Mouse (Mus musculus) embryonic facial prominence, embryonic 14.5 days (tissue): ENCODE measurements around the gene Lhb. TPM values are rescaled to one million over a fixed set of nuclear protein-coding genes. Genes with fewer than 3 reads are reported as not detected.
"Not testable (repeated sequence)": the region's sequence is repeated elsewhere in the genome, so short reads cannot be mapped to it uniquely, and the experiment has no call there.

ENCODE experiments used
- ATAC-seq: fragments of 200-750 bp; cut with Nextera tagmentation; 2 replicates; pipeline ENCODE4 v1.8.0; 2017; ENCODE audit warnings: low read depth, moderate number of reproducible peaks, moderate TSS enrichment
- DNase-seq: peaks from one replicate; pipeline ENCODE4 v3.0.0-alpha.2; 2015; ENCODE audit warnings: low spot score
- H3K27ac ChIP-seq: fragments of 300-500 bp; sonication (generic); replicated peaks from 2 replicates; pipeline ENCODE4 v1.5.1; 2014; ENCODE audit warnings: low read depth, mild to moderate bottlenecking, low read length, moderate library complexity
- H3K27me3 ChIP-seq: fragments of 300-500 bp; sonication (generic); replicated peaks from 2 replicates; pipeline ENCODE4 v1.6.1; 2014; ENCODE audit warnings: low read length; ENCODE audit not compliant: control insufficient read depth, insufficient read depth
- H3K36me3 ChIP-seq: fragments of 300-500 bp; sonication (generic); 2 replicates; pipeline ENCODE4 v1.6.1; 2014; ENCODE audit warnings: low read length, mixed read lengths; ENCODE audit not compliant: control insufficient read depth, insufficient read depth
- H3K4me1 ChIP-seq: fragments of 300-500 bp; sonication (generic); 2 replicates; pipeline ENCODE4 v1.6.1; 2014; ENCODE audit warnings: antibody characterized with exemption, low read length; ENCODE audit not compliant: control insufficient read depth, insufficient read depth
- H3K4me2 ChIP-seq: fragments of 300-500 bp; sonication (generic); 2 replicates; pipeline ENCODE4 v1.6.1; 2014; ENCODE audit warnings: low read depth, mild to moderate bottlenecking, low read length, moderate library complexity, mixed read lengths
- H3K4me3 ChIP-seq: fragments of 300-500 bp; sonication (generic); 2 replicates; pipeline ENCODE4 v1.5.1; 2014; ENCODE audit warnings: low read depth, mild to moderate bottlenecking, low read length
- H3K9ac ChIP-seq: fragments of 300-500 bp; sonication (generic); 2 replicates; pipeline ENCODE4 v1.6.1; 2014; ENCODE audit warnings: low read depth, mild to moderate bottlenecking, low read length, moderate library complexity, mixed read lengths
- H3K9me3 ChIP-seq: fragments of 300-500 bp; sonication (generic); 2 replicates; pipeline ENCODE4 v1.6.1; 2016; ENCODE audit warnings: low read length; ENCODE audit not compliant: control insufficient read depth
- WGBS: fragments of 180-500 bp; shearing (Covaris S2); extraction: QIAGEN DNeasy Blood & Tissue Kit; methylation state at CpG from one replicate; pipeline ENCODE4 v1.1.7; 2014; 5-methylcytosine and 5-hydroxymethylcytosine counted together
- polyA plus RNA-seq: library from polyadenylated mRNA; unstranded; fragments of >200 nt; fragmentation: Nextera tagmentation; extraction: Ambion mirVana; gene quantifications from 2 replicates; pipeline ENCODE4 v1.2.1, GENCODE M21; 2014

Gene Lhb
- polyA plus RNA-seq, 1 experiment from 2014 or later, result 1.4 TPM

GRCm38 (mm10) chr7:45455932-45456696, 35.5 kb downstream of the Lhb start:
- ATAC-seq, result no peak
- WGBS, result 71% methylated on average over 13 of the region's 13 CpGs

DNA sequence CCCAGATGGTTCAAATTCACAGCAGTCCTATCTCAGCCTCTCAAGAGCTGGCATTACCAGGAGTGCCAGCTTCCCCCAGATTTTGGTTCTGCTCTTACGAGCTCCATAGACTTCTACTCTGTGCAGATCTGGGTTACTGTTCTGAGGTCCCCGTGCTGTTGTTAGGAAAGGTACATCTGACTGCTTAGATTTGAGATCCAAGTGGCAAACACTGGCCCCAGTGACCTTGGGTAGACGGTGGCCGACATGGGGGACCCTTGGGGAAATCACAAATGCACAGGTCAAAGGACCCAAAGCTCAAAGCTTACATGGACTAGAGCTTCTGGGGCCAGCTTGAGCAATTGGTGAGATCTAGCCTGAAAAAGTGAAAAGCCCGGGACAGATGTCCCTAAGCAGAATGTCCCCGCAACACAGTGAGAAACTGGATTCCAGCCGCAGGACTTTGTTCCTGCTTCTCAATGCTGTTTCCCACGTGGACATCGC, 36.1 kb downstream of the Lhb start:
- DNase-seq (no peak), ATAC-seq (no peak)
- Histone ChIP-seq H3K4me1 (peaks cover 21% of the 10 kb centered on the region), H3K4me3 (0 out of 2 replicates have a peak overlapping the region, but pooled peaks have one; percentile 60), H3K9ac (0 out of 2 replicates have a peak overlapping the region, but pooled peaks have one; percentile 82), H3K9me3 (no peaks in the 10 kb centered on the region), H3K27me3 (no peaks in the 10 kb centered on the region), H3K4me2 (peak overlapping the region; percentile 68), H3K27ac (0 out of 2 replicates have a peak overlapping the region, but pooled peaks have one; percentile 58), H3K36me3 (peaks cover 69% of the 10 kb centered on the region)
- 48% methylated on average over 9 of the region's 9 CpGs for WGBS

More at GRCm38 (mm10) chr7:45455932-45456696, 35.5 kb downstream of the Lhb start:
- H3K4me3 ChIP-seq, result no peak overlapping the region
- no peak for DNase-seq
- peaks cover 19% of the 10 kb centered on the region for H3K4me1 ChIP-seq
- H3K27ac ChIP-seq, result no peak overlapping the region; the same call in 1 of the 2 replicates
- H3K27me3 ChIP-seq, result no peaks in the 10 kb centered on the region
- no peaks in the 10 kb centered on the region for H3K9me3 ChIP-seq
- no peak overlapping the region for H3K9ac ChIP-seq
- H3K36me3 ChIP-seq, result peaks cover 68% of the 10 kb centered on the region
- H3K4me2 ChIP-seq, result no peak overlapping the region

DNA sequence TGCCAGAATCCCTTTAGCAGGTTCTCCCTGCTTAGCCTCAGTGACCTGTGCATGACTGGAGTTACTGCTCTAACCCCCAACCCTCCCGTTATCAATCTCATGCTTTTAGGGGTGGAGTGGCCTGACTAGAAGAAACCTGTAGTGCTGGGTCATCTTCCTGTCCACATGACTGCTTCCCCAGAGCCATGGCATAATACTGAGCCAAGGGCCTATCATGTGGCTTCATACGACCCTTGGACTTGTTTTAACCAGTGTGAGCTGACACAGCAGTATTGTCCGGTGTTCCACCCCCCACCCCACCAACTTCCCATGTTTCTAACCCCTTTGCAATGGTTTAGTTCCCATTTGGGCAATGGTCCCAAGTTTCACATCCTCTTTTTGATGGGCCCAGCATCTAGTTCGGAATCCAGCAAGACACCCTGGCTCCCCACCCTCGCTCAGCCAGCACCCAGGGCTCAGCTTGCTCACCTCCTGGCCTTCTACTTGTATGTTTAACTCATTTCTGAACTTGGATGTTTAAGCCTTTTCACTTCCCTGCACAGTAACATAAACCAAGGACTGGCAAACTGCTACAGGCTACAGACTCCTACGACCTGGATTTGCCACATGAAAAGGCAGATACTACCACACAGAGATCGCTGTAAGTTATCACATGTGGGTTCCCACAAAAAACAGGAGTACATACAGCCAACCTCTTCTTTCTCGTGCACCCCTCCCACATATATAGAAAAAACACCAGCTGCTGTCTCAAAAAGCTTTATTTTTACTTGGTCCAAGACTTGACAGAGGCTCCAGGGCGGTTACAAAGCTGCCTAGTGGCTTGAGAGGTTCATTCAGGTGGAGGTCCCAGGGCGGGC, 36.8 kb downstream of the Lhb start:
- Histone ChIP-seq H3K36me3 (peaks cover 69% of the 10 kb centered on the region), H3K27ac (peak overlapping the region; percentile 58), H3K9me3 (no peaks in the 10 kb centered on the region), H3K4me3 (peak overlapping the region; percentile 60), H3K4me2 (peak overlapping the region; percentile 68), H3K9ac (peak overlapping the region; percentile 82), H3K27me3 (no peaks in the 10 kb centered on the region), H3K4me1 (peaks cover 24% of the 10 kb centered on the region)
- 51% methylated on average over 9 of the region's 10 CpGs for WGBS
- DNase-seq (no peak), ATAC-seq (no peak)

- Histone ChIP-seq H3K36me3 (peaks cover 73% of the 10 kb centered on the region), H3K4me1 (peaks cover 24% of the 10 kb centered on the region), H3K27ac (peak overlapping the region; percentile 94), H3K4me3 (peak overlapping the region; percentile 60), H3K4me2 (peak overlapping the region; percentile 68), H3K27me3 (no peaks in the 10 kb centered on the region), H3K9ac (peak overlapping the region; percentile 82), H3K9me3 (no peaks in the 10 kb centered on the region)
- DNase-seq (peak; percentile 92), ATAC-seq (peak; percentile 75)
- under 1% methylated on average over 39 of the region's 43 CpGs for WGBS
These were observed 38.3 kb downstream of the Lhb start for GRCm38 (mm10) chr7:45458748-45459563.

GRCm38 (mm10) chr7:45459564-45460140, 39.0 kb downstream of the Lhb start, which contains the start of gene Ftl1:
Gene Ftl1 (minus strand): TSS chr7:45459884.
- Histone ChIP-seq H3K36me3 (peaks cover 73% of the 10 kb centered on the region), H3K4me2 (peak within 1 kb of the TSS; percentile 68), H3K4me1 (peaks cover 24% of the 10 kb centered on the region), H3K9ac (peak within 1 kb of the TSS; percentile 82), H3K27ac (peak within 1 kb of the TSS; percentile 94), H3K4me3 (peak within 1 kb of the TSS; percentile 60)
- DNase-seq, result peak; percentile 100
- not testable (repeated sequence) for H3K27me3 ChIP-seq, H3K9me3 ChIP-seq
- peak; percentile 94 for ATAC-seq
- 0% methylated on average over 21 of the region's 37 CpGs for WGBS

DNA sequence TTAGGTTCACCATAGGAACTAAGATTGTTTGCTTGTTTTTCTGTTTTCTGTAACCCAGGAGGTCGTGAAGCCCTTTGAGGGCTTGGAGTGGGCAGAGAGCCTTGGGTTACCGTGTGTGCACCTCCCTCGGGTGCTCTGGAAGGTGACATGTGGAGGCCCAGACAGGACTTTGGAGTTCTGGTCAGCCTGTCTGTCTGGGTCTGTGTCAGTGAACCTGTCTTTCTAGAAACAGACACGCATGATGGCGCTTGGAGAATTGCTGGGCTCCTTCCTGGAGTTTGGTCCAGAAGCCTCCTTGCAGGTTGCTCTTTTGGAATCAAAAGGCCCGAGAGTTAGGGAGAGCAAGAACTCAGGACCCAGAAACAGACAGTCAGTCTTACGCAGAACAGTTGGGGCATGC, 39.8 kb downstream of the Lhb start:
- H3K9ac ChIP-seq, result peak overlapping the region; percentile 48

DNA sequence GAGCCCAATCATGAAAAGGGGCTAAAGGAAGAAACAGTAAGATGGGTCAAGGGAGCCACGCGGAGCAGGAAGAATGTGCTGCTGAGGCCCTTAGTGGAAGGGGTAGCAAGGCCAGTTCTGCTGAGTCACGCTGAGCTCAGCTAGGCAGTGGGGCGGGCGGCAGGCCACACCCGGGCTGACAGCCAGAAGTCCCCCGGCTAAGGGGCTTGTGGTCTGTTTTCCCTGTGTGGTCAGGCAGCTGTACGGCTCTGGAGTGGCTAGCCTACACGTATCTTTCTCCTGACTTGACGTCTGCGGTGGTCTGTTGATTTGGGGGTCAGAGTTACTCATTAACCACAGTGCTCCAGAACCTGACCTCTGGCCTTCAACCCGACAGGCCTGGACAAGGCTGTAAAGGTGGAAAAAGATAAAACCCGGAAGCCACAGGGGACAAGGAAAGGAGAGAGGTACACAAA, 40.3 kb downstream of the Lhb start:
- no peaks in the 10 kb centered on the region for H3K9me3 ChIP-seq
- DNase-seq (peak; percentile 89), ATAC-seq (peak; percentile 4; the same call in 1 of the 2 replicates)
- peaks cover 68% of the 10 kb centered on the region for H3K36me3 ChIP-seq
- 17% methylated on average over 13 of the region's 13 CpGs for WGBS
- H3K27me3 ChIP-seq, result no peaks in the 10 kb centered on the region
- H3K4me3 ChIP-seq, result 0 out of 2 replicates have a peak overlapping the region, but pooled peaks have one; percentile 60
- H3K4me1 ChIP-seq, result peaks cover 29% of the 10 kb centered on the region
- H3K4me2 ChIP-seq, result peak overlapping the region; percentile 68
- peak overlapping the region; percentile 48 for H3K9ac ChIP-seq
- H3K27ac ChIP-seq, result peak overlapping the region; percentile 78

More for the DNA sequence above, 39.8 kb downstream of the Lhb start:
- H3K9me3 ChIP-seq, result no peaks in the 10 kb centered on the region
- no peaks in the 10 kb centered on the region for H3K27me3 ChIP-seq
- peaks cover 24% of the 10 kb centered on the region for H3K4me1 ChIP-seq
- DNase-seq (no peak), ATAC-seq (no peak)
- H3K27ac ChIP-seq, result peak overlapping the region; percentile 78
- 66% methylated on average over 7 of the region's 7 CpGs for WGBS
- H3K36me3 ChIP-seq, result peaks cover 73% of the 10 kb centered on the region
- peak overlapping the region; percentile 68 for H3K4me2 ChIP-seq
- peak overlapping the region; percentile 60 for H3K4me3 ChIP-seq
